Mouse (Mus musculus) lung, postnatal 36 days (tissue): ENCODE measurements around the gene Psmb4.
"Not testable (repeated sequence)": the region's sequence is repeated elsewhere in the genome, so short reads cannot be mapped to it uniquely, and the experiment has no call there.

Source experiments
- DNase-seq: peaks from one replicate; pipeline ENCODE4 v3.0.0; 2022; ENCODE audit warnings: mixed read lengths

The Psmb4 gene

GRCm38 (mm10) chr3:94904759-94905158 lies 18.0 kb upstream of the Psmb4 start:
- DNase-seq: not testable (repeated sequence)

DNA sequence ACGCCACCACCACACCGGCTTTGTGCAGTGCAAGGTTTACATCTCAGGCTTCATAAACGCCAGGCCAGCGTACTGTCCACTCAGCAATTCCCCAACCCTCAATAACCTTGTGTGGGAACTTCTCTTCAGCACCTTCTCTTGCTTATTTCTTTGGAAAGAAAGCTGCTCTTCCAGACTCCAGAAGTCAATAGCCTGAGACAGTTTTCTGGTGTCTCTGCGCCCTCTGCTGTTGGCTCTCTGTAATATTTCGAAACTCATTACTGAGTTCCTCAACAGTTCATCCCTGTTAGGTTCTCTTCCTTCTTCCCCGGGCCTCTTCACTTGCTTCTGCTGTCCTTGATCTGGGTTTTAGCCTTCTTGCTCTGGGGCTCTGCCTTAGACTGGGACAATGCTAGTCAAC lies 16.0 kb upstream of the Psmb4 start:
- DNase-seq: peak; percentile 84

- no peak for DNase-seq
Observed at GRCm38 (mm10) chr3:94894076-94894475, 7.3 kb upstream of the Psmb4 start.

- DNase-seq: peak; percentile 75
Observed at GRCm38 (mm10) chr3:94888595-94888994, 1.8 kb upstream of the Psmb4 start.

GRCm38 (mm10) chr3:94882579-94882978 lies 4.2 kb downstream of the Psmb4 start:
- no peak for DNase-seq

DNA sequence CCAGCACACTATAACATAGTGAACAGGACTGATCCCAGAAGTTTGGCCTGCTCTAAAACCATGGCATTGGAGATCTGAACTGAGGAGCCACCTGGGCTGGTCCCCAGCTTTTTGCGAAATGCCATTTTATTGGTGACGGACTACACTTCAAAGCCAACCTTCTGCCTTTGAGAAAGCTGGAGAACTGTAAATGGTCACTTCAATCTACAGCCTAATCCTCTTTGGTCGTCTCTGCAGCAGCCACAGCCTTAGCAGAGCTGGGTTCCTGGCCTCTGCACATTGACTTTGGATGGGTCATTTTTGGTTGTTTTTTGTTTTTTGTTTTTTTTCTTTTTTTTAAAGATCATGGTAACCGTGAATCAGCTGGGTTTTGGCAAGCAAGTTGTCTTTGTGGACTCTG lies 4.9 kb downstream of the Psmb4 start:
- DNase-seq: no peak

DNA sequence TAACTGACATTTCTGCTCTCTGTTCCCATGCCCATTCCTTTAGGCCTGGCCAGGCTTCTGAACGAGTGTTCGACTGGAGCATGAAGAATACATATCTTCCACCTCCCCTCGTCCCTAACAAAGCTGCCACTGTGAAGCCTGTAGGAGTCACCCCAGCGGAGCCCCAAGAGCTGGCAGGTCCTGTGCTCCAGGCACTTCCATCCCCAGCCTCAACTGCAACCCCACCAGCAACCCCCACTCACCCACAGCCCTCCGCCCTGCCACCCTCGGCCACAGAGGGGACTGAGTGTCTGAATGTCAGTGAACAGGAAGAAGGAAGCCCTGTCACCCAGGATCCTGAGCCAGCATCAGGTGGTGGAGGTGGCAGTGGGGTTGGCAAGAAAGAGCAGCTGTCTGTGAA lies 8.1 kb downstream of the Psmb4 start:
- DNase-seq: no peak

DNA sequence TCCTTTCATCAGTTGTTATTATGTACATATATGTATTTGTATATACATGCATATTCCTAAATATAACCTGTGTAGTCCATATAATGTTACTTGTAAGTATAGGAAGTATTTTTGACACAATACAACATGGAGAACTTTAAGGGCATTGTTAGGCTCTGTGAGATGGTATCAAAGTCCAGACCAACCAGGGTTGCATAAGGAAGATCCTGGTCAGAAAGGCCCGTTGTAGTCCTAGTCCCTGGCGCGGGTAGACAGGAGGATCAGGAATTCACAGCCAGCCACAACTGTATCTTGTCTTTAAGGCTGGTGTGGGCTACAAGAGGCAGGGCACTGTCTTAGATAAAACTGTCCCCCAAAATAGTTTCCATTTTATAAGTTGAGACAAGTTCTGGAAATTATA lies 17.8 kb downstream of the Psmb4 start:
- no peak for DNase-seq

DNA sequence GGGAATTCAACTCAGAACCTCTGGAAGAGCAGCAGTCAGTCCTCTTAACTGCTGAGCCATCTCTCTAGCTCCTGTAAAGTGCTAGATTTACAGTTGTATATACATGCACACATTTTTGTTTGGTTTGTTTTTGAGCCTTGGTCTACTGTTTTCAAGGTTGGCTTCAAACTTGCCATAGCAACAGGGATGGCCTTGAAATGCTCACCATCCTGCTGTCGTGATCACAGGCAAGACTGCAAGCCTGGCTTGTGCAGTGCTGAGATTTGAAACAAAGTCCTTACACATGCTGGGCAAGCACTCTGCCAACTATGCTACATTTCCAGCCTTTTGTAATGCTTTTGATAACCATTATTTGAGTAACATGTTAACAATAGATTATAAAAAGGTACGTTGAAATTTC lies 27.3 kb downstream of the Psmb4 start:
- no peak for DNase-seq

- DNase-seq: no peak
Observed at GRCm38 (mm10) chr3:94852215-94852614, 34.5 kb downstream of the Psmb4 start.

GRCm38 (mm10) chr3:94851731-94852130 lies 35.0 kb downstream of the Psmb4 start:
- peak; percentile 41 for DNase-seq

- DNase-seq: peak; percentile 94
Observed at GRCm38 (mm10) chr3:94849338-94849737, 37.4 kb downstream of the Psmb4 start.

DNA sequence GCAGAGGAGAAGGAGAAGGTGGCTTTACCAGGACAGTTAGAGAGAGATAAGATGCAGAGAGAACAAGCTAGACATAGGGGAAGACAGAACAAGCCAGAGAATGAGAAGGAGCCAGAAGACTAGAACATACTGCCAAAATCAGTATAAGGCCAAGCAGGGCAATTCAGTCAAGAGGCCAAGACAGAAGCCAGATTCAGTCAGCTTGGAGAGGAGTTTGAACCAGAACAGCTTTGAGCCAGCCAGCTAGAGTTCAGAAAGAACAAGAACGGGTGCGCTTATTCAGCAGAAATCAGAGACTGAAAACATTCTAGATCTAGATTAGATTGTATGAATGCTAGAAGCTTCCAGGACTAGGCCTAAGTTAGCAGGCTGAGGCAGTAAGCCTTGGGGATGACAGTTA lies 39.4 kb downstream of the Psmb4 start:
- peak; percentile 11 for DNase-seq

DNA sequence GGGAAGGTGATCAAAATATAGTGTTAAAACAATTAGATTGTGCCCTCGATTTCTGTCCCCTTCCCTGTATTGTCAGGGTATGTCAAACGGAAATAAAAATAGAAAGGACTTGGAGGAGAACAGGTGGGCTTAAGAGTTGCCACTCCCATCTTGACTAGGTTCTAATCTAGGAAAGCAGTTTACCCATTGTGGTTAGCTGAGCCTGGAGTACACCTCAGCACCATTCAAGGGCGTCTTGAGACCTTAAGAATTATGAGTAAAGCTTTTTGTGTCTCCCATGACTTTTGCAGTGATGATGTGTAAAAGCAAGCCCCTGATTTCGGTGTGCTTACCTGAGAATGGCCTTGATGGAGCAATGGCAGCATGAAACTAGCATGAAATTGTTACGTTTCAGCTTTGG lies 47.7 kb downstream of the Psmb4 start:
- no peak for DNase-seq

- DNase-seq: peak; percentile 34
Observed at GRCm38 (mm10) chr3:94838631-94839030, 48.1 kb downstream of the Psmb4 start.

GRCm38 (mm10) chr3:94837959-94838496 lies 48.7 kb downstream of the Psmb4 start:
- peak; percentile 81 for DNase-seq

- DNase-seq: peak; percentile 99
Observed at GRCm38 (mm10) chr3:94837183-94837890, 49.4 kb downstream of the Psmb4 start, which contains the start of gene Pogz. Gene Pogz, plus strand, starts transcription at chr3:94837567.

DNA sequence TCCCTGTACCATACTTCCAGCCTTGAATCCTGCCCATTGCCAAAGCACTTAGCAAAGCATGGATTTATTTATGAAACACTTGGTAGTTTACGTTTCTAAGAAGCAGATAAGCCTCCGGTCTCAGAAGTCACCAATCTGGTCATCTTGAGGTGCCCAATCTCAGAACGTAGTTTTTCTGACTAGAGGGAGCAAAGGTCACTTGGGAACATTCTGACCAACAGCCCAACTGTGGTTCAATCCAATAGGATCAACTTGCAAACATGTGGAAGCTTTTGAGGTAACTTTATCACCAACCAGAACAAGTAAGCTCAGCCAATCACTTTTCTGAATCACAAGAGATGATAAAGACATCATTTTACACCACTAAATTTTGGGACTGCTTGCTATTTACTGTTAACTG lies 51.4 kb downstream of the Psmb4 start:
- no peak for DNase-seq
